ENCODE assay signal across 22 mouse cellular contexts in the genomic region with DNA sequence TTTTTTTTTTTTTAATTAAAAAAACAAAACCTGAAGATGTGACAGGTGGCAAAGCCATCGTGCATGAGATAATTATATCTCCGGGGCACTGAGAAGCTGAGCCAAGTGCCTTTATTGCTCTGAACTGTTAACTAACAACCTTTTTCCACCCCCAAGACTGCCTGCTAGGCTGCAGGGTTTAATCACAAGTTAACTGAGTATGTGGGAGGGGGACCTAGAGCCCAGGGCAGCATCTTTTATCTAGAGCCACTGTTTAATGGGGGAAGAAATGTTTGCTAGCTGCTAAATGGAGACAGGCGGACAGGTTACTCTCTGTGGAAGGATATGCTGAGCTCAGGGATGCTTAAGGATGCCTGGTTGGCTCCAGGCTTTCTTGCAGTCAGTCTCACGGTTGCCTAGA.
A peak's percentile ranks its signal among the peaks of the same experiment; 100 is the strongest.
DNase-seq lines count a peak whose midpoint lies in the region; ATAC-seq and TF ChIP-seq lines count a peak whose summit lies in the region.
"Had no signal": no experiment of that assay in that cellular context is flagged by ENCODE, and none has a peak within 500 bp of the region (broad histone marks: within the 10 kb centered on the region; RNA-seq: fewer than 3 reads in every experiment).

No protein-coding gene starts in this region.

- TF ChIP-seq POLR2A in cerebellum, adult 2 months (IDR thresholded peaks at IDR 0.05; ENCODE audit: borderline replicate concordance, insufficient read depth, low read length) = no peak

- H3K4me1 ChIP-seq in midbrain, embryonic 13.5 days (replicated peaks) = 0 out of 2 replicates have a peak, but pooled peaks cover 11% of the 10 kb centered on the region
- H3K4me1 ChIP-seq in midbrain, embryonic 11.5 days (ENCODE audit: control insufficient read depth, insufficient read depth, low read length) = no peaks in the 10 kb centered on the region
- H3K4me1 ChIP-seq in cerebellum, adult 2 months (ENCODE audit: control insufficient read depth, insufficient read depth, low read length) = peaks cover 42% of the 10 kb centered on the region
- H3K4me1 ChIP-seq: limb, embryonic 15.5 days; stomach, embryonic 15.5 days had no signal

- no peak for TF ChIP-seq CTCF in cerebellum, adult 2 months (IDR thresholded peaks at IDR 0.05; ENCODE audit: borderline replicate concordance, insufficient read depth, low read depth, low read length)

- WGBS in midbrain, embryonic 13.5 days = 64% methylated on average over 4 of the region's 4 CpGs
- WGBS in midbrain, embryonic 11.5 days = 84% methylated on average over 4 of the region's 4 CpGs
- 14% methylated on average over 4 of the region's 4 CpGs for WGBS in cerebellum, adult 2 months

- no peaks in the 10 kb centered on the region for H3K27me3 ChIP-seq in midbrain, embryonic 13.5 days
- no peaks in the 10 kb centered on the region for H3K27me3 ChIP-seq in midbrain, embryonic 11.5 days (ENCODE audit: control insufficient read depth, insufficient read depth, low read length)
- no peaks in the 10 kb centered on the region for H3K27me3 ChIP-seq in cerebellum, adult 2 months (ENCODE audit: control insufficient read depth, insufficient read depth, low read length)
- H3K27me3 ChIP-seq: limb, embryonic 15.5 days; stomach, embryonic 15.5 days had no signal

- H3K4me3 ChIP-seq in midbrain, embryonic 13.5 days (replicated peaks) = no peak overlapping the region
- no peak overlapping the region for H3K4me3 ChIP-seq in midbrain, embryonic 11.5 days (ENCODE audit: low read depth, low read length)
- no peak overlapping the region for H3K4me3 ChIP-seq in cerebellum, adult 2 months (replicated peaks; ENCODE audit: insufficient read depth, low read depth, low read length)
- H3K4me3 ChIP-seq: forebrain, embryonic 10.5 days; gastrocnemius, adult 2 months; limb, embryonic 15.5 days; stomach, embryonic 15.5 days had no signal

- no peaks in the 10 kb centered on the region for H3K9me3 ChIP-seq in midbrain, embryonic 13.5 days
- no peaks in the 10 kb centered on the region for H3K9me3 ChIP-seq in midbrain, embryonic 11.5 days (ENCODE audit: control insufficient read depth, low read length)
- H3K9me3 ChIP-seq: forebrain, embryonic 10.5 days; limb, embryonic 15.5 days; stomach, embryonic 15.5 days had no signal

- peaks cover 9% of the 10 kb centered on the region; the same call in 1 of the 2 replicates for H3K36me3 ChIP-seq in midbrain, embryonic 13.5 days
- no peaks in the 10 kb centered on the region for H3K36me3 ChIP-seq in midbrain, embryonic 11.5 days (ENCODE audit: control insufficient read depth, insufficient read depth, low read length)
- H3K36me3 ChIP-seq: forebrain, embryonic 10.5 days; stomach, embryonic 15.5 days had no signal

- no peak overlapping the region for H3K27ac ChIP-seq in midbrain, embryonic 13.5 days
- no peak overlapping the region for H3K27ac ChIP-seq in midbrain, embryonic 11.5 days (ENCODE audit: low read depth, low read length)
- H3K27ac ChIP-seq in cerebellum, adult 2 months (ENCODE audit: insufficient read depth, low read length) = peak overlapping the region; percentile 87
- H3K27ac ChIP-seq: forebrain, embryonic 10.5 days; gastrocnemius, adult 2 months; limb, embryonic 15.5 days; liver, embryonic 14.5 days; stomach, embryonic 15.5 days had no signal

- no peak overlapping the region for H3K4me2 ChIP-seq in midbrain, embryonic 13.5 days (replicated peaks)
- H3K4me2 ChIP-seq in midbrain, embryonic 11.5 days = no peak overlapping the region
- H3K4me2 ChIP-seq: heart, embryonic 11.5 days; limb, embryonic 15.5 days; lung, embryonic 14.5 days; stomach, embryonic 15.5 days had no signal

- ATAC-seq in midbrain, embryonic 13.5 days = 0 out of 2 replicates have a peak, but pooled peaks have one; percentile 11
- ATAC-seq in midbrain, embryonic 11.5 days (ENCODE audit: low FRiP score) = no peak
- ATAC-seq: CD4-positive, CD25-positive, alpha-beta regulatory T cell, adult 4 months had no signal

- H3K9ac ChIP-seq in midbrain, embryonic 13.5 days (replicated peaks) = no peak overlapping the region
- H3K9ac ChIP-seq in midbrain, embryonic 11.5 days (ENCODE audit: low read length) = no peak overlapping the region
- H3K9ac ChIP-seq: limb, embryonic 15.5 days; liver, embryonic 14.5 days; lung, embryonic 14.5 days; stomach, embryonic 15.5 days had no signal

- DNase-seq in cerebellum, adult 18-20 months = peak; percentile 44 to 54
- DNase-seq in cerebellum, postnatal 4 days (ENCODE audit: low spot score in 2 of 2) = no peak
- DNase-seq in midbrain, embryonic 11.5 days (ENCODE audit: low spot score, missing footprints) = no peak
- peak; percentile 61 to 73 for DNase-seq in cerebellum, adult 2 months
- peak; percentile 35 to 55 for DNase-seq in cerebellum, postnatal 36 days
- no peak for DNase-seq in spleen, postnatal 36 days (ENCODE audit: low spot score in 2 of 2)
- DNase-seq in urinary bladder, postnatal 14 days (ENCODE audit: low spot score) = no peak
- DNase-seq: adrenal gland, postnatal 25 days; gastrocnemius, adult 2 months; kidney, adult 2 months; kidney, postnatal 10 days; left cerebral cortex, postnatal 4 days; lung, embryonic 14.5 days; thymus, adult 18-20 months; thymus, postnatal 4 days had no signal

Comparison
In these comparisons a context has a peak if more than half of its experiments do, and no peak if none do; other contexts are left out.
1. DNase-seq: peak in cerebellum, adult 18-20 months (2 of 2), cerebellum, adult 2 months (2 of 2) and cerebellum, postnatal 36 days (2 of 2); none in cerebellum, postnatal 4 days (0 of 2), midbrain, embryonic 11.5 days (single experiment), spleen, postnatal 36 days (0 of 2) and urinary bladder, postnatal 14 days (single experiment).